Mouse (Mus musculus): Measurements from ENCODE around the gene Tspan4.

Tspan4 gene

GRCm38 (mm10) chr7:141461521-141462332 lies 13.3 kb upstream of the Tspan4 start:
- no peak for DNase-seq (ENCODE audit: low spot score in 2 of 2)

GRCm38 (mm10) chr7:141462333-141462821 lies 12.7 kb upstream of the Tspan4 start:
- DNase-seq (ENCODE audit: low spot score in 2 of 2), result no peak

GRCm38 (mm10) chr7:141463824-141464602 lies 11.0 kb upstream of the Tspan4 start:
- DNase-seq (ENCODE audit: low spot score in 2 of 2), result no peak

- DNase-seq (ENCODE audit: low spot score in 2 of 2), result no peak
Observed at GRCm38 (mm10) chr7:141464603-141465201, 10.3 kb upstream of the Tspan4 start.

- no peak for DNase-seq (ENCODE audit: low spot score in 2 of 2)
Observed at GRCm38 (mm10) chr7:141465388-141466044, 9.5 kb upstream of the Tspan4 start.

- no peak for DNase-seq (ENCODE audit: low spot score in 2 of 2)
Observed at GRCm38 (mm10) chr7:141466045-141466394, 9.0 kb upstream of the Tspan4 start.

GRCm38 (mm10) chr7:141466607-141467148 lies 8.4 kb upstream of the Tspan4 start:
- no peak for DNase-seq (ENCODE audit: low spot score in 2 of 2)

- DNase-seq (ENCODE audit: low spot score in 2 of 2), result peak; percentile 67 to 69
Observed at GRCm38 (mm10) chr7:141467230-141468030, 7.6 kb upstream of the Tspan4 start, which contains the start of gene Cd151. Gene Cd151 (plus strand): TSS chr7:141467392.

GRCm38 (mm10) chr7:141468164-141468521 lies 6.9 kb upstream of the Tspan4 start:
- DNase-seq (ENCODE audit: low spot score in 2 of 2), result no peak

GRCm38 (mm10) chr7:141468522-141469211 lies 6.4 kb upstream of the Tspan4 start:
- DNase-seq (ENCODE audit: low spot score in 2 of 2), result peak; percentile 62 to 67

GRCm38 (mm10) chr7:141469352-141469751 lies 5.7 kb upstream of the Tspan4 start:
- no peak for DNase-seq (ENCODE audit: low spot score in 2 of 2)

GRCm38 (mm10) chr7:141469901-141470636 lies 5.0 kb upstream of the Tspan4 start:
- no peak for DNase-seq (ENCODE audit: low spot score in 2 of 2)

- no peak for DNase-seq (ENCODE audit: low spot score in 2 of 2)
Observed at GRCm38 (mm10) chr7:141470637-141470944, 4.4 kb upstream of the Tspan4 start.

GRCm38 (mm10) chr7:141471236-141471635 lies 3.8 kb upstream of the Tspan4 start:
- no peak for DNase-seq (ENCODE audit: low spot score in 2 of 2)

GRCm38 (mm10) chr7:141472226-141472625 lies 2.8 kb upstream of the Tspan4 start:
- DNase-seq (ENCODE audit: low spot score in 2 of 2), result no peak

GRCm38 (mm10) chr7:141472763-141473162 lies 2.3 kb upstream of the Tspan4 start:
- no peak for DNase-seq (ENCODE audit: low spot score in 2 of 2)

- no peak for DNase-seq (ENCODE audit: low spot score in 2 of 2)
Observed at GRCm38 (mm10) chr7:141474160-141474559, 880 bp upstream of the Tspan4 start.

GRCm38 (mm10) chr7:141475805-141476158 lies 742 bp downstream of the Tspan4 start:
- no peak for DNase-seq (ENCODE audit: low spot score in 2 of 2)

GRCm38 (mm10) chr7:141476226-141476980 lies 1.4 kb downstream of the Tspan4 start:
- peak in 1 of 2 experiments; percentile 50 for DNase-seq (ENCODE audit: low spot score in 2 of 2)

Measured in right cerebral cortex, adult 2 months (tissue).